Mouse (Mus musculus) G1E (cell line): Measurements from ENCODE around the gene Pip5k1a.

Experiments
- CTCF ChIP-seq: IDR thresholded peaks from 2 replicates; pipeline ENCODE4 v1.5.1; 2012; ENCODE audit warnings: low read depth, low read length, inconsistent platforms, mixed read lengths
- GATA1 ChIP-seq: IDR thresholded peaks from 2 replicates; pipeline ENCODE4 v1.6.1; 2012; ENCODE audit warnings: borderline replicate concordance, low read length, inconsistent platforms, mixed read lengths
- GATA2 ChIP-seq: IDR thresholded peaks from 2 replicates; pipeline ENCODE4 v1.6.1; 2012; ENCODE audit warnings: low read depth, low read length, inconsistent platforms, borderline replicate concordance
- POLR2AphosphoS5 ChIP-seq: IDR thresholded peaks from 2 replicates; pipeline ENCODE4 v1.6.1; 2012; ENCODE audit warnings: low read depth, low read length, inconsistent platforms; ENCODE audit not compliant: insufficient replicate concordance
- TAL1 ChIP-seq: conservative IDR thresholded peaks from 2 replicates; pipeline ENCODE4 v1.6.1; 2012; ENCODE audit warnings: low read depth, low read length, inconsistent platforms, mixed read lengths

GRCm38 (mm10) chr3:95147924-95148323 lies 41.2 kb upstream of the Pip5k1a start:
- TF ChIP-seq CTCF, result no peak
- no peak for TF ChIP-seq TAL1
- TF ChIP-seq GATA1, result no peak
- no peak for TF ChIP-seq POLR2AphosphoS5
- TF ChIP-seq GATA2, result no peak
